Mouse (Mus musculus) CD4-positive naive resting alpha-beta T cell, adult 57 days (primary cell): ENCODE results near the gene Zfp987. TPM values are rescaled to one million over a fixed set of nuclear protein-coding genes. Genes with fewer than 3 reads are reported as not detected.

Experiments used
- total RNA-seq: library from RNA; stranded (reverse); gene quantifications from one replicate; pipeline ENCODE4 v1.2.4, GENCODE M21; 2023

Zfp987 gene
- 2.2 TPM for total RNA-seq

DNA sequence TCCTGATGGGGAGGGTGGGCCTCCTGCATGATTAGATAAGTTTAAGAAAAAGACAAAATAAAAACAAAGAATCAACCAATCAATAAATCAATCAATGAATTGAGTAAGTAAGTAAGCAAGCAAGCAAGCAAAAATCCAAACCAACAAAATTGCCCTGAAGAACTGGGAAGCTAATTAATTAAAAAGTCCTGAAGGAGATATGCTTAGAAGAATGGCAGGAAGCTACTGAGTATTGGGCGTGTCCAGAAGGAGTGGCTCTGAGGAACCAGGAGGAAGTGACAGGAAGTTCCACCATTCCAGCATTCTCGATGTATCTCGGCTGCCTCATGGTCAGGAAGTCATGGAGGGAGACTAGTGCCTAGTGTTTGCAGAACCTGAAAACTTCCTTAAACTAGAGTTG is at the start of gene Zfp987:
Gene Zfp987 (plus strand): TSS at position 301 of the 400 bp plus-strand sequence.

DNA sequence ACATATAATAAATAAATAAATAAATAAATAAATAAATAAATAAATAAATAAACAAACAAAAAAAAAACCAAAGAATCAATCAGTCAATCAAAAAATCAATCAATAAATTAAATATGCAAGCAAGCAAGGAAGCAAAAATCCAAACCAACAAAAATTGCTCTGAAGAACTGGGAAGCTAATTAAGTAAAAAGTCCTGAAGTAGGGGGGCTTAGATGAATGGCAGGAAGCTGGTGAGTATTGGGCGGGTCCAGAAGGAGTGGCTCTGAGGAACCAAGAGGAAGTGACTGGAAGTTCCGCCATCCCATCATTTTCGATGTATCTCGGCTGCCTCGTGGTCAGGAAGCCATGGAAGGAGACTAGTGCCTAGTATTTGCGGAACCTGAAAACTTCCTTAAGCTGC is 59.4 kb downstream of the Zfp987 start, which contains the start of gene Zfp600:
Gene Zfp600 (plus strand): TSS at position 301 of the 400 bp plus-strand sequence.

Other genes starting within 250 kb of the Zfp987 start
- gene Zfp986, start 228.5 kb upstream of the Zfp987 start, total RNA-seq = not detected
- gene Zfp600, start 59.5 kb downstream of the Zfp987 start, total RNA-seq = not detected